Mouse (Mus musculus): ENCODE data around the gene Prss44. TPM values are rescaled to one million over a fixed set of nuclear protein-coding genes. Genes with fewer than 3 reads are reported as not detected.

Gene Prss44
- polyA plus RNA-seq, 1 experiment from 2014 or later, result not detected

GRCm38 (mm10) chr9:110855903-110856302 is 42.1 kb downstream of the Prss44 start:
- Histone ChIP-seq H3K4me3 (ENCODE audit: inconsistent target) (no peak overlapping the region), H3K36me3 (ENCODE audit: inconsistent target) (no peaks in the 10 kb centered on the region), H3K79me2 (ENCODE audit: inconsistent target) (no peaks in the 10 kb centered on the region), H3K27ac (no peak overlapping the region)
- WGBS (ENCODE audit: missing documents), result 95% methylated on average over 7 of the region's 7 CpGs

GRCm38 (mm10) chr9:110856920-110857319 is 43.1 kb downstream of the Prss44 start:
- no peak overlapping the region; the same call in 1 of the 2 replicates for H3K27ac ChIP-seq
- WGBS (ENCODE audit: missing documents), result 0% methylated on average over 4 of the region's 4 CpGs
- no peaks in the 10 kb centered on the region for H3K79me2 ChIP-seq (ENCODE audit: inconsistent target)

GRCm38 (mm10) chr9:110857781-110858472 is 44.1 kb downstream of the Prss44 start, which contains the start of gene Prss50:
Gene Prss50, plus strand, starts transcription at chr9:110857967.
- WGBS (ENCODE audit: missing documents), result 42% methylated on average over 26 of the region's 50 CpGs
- H3K79me2 ChIP-seq (ENCODE audit: inconsistent target), result no peaks in the 10 kb centered on the region
- no peak within 1 kb of the TSS; the same call in 1 of the 2 replicates for H3K27ac ChIP-seq
- H3K4me3 ChIP-seq (ENCODE audit: inconsistent target), result no peak within 1 kb of the TSS
- no peaks in the 10 kb centered on the region for H3K36me3 ChIP-seq (ENCODE audit: inconsistent target)

More at GRCm38 (mm10) chr9:110856920-110857319, 43.1 kb downstream of the Prss44 start:
- Histone ChIP-seq H3K36me3 (ENCODE audit: inconsistent target) (no peaks in the 10 kb centered on the region), H3K4me3 (ENCODE audit: inconsistent target) (no peak overlapping the region)

GRCm38 (mm10) chr9:110858523-110858922 is 44.7 kb downstream of the Prss44 start:
- Histone ChIP-seq H3K4me3 (ENCODE audit: inconsistent target) (no peak overlapping the region), H3K27ac (no peak overlapping the region), H3K79me2 (ENCODE audit: inconsistent target) (no peaks in the 10 kb centered on the region), H3K36me3 (ENCODE audit: inconsistent target) (no peaks in the 10 kb centered on the region)
- 87% methylated on average over 5 of the region's 5 CpGs for WGBS (ENCODE audit: missing documents)

GRCm38 (mm10) chr9:110858967-110859596 is 45.3 kb downstream of the Prss44 start:
- Histone ChIP-seq H3K36me3 (ENCODE audit: inconsistent target) (no peaks in the 10 kb centered on the region), H3K4me3 (ENCODE audit: inconsistent target) (no peak overlapping the region), H3K79me2 (ENCODE audit: inconsistent target) (no peaks in the 10 kb centered on the region), H3K27ac (no peak overlapping the region)
- WGBS (ENCODE audit: missing documents), result 96% methylated on average over 5 of the region's 5 CpGs

- Histone ChIP-seq H3K79me2 (ENCODE audit: inconsistent target) (no peaks in the 10 kb centered on the region), H3K4me3 (ENCODE audit: inconsistent target) (no peak overlapping the region), H3K27ac (no peak overlapping the region), H3K36me3 (ENCODE audit: inconsistent target) (no peaks in the 10 kb centered on the region)
- WGBS (ENCODE audit: missing documents), result 22% methylated on average over 7 of the region's 7 CpGs
Observed at GRCm38 (mm10) chr9:110871030-110871429, 57.2 kb downstream of the Prss44 start.

Other genes with a start within 250 kb of the Prss44 start
- 0.95 to 4.3 TPM (median 2.3 TPM) in 3 replicates for gene Nradd, start 189.5 kb upstream of the Prss44 start, polyA plus RNA-seq (2018)
- gene Nbeal2, start 159.8 kb upstream of the Prss44 start, polyA plus RNA-seq (2018), result 8.6 to 16.6 TPM (median 14.0 TPM) in 3 replicates
- 80.9 to 152 TPM (median 147 TPM) in 3 replicates for gene Ccdc12, start 157.5 kb upstream of the Prss44 start, polyA plus RNA-seq (2018)
- gene Myl3, start 72.1 kb upstream of the Prss44 start, polyA plus RNA-seq (2018), result not detected in 3 replicates
- gene Pth1r, start 66.8 kb upstream of the Prss44 start, polyA plus RNA-seq (2018), result 0.16 TPM in 1 of 3 replicates, not detected in the others
- gene Prss42, start 15.8 kb upstream of the Prss44 start, polyA plus RNA-seq (2018), result not detected in 3 replicates
- not detected in 3 replicates for gene Prss43, start 12.7 kb downstream of the Prss44 start, polyA plus RNA-seq (2018)
- gene Prss45, start 20.6 kb downstream of the Prss44 start, polyA plus RNA-seq (2018), result not detected in 3 replicates
- gene Prss46, start 30.5 kb downstream of the Prss44 start, polyA plus RNA-seq (2018), result 0.11 to 0.51 TPM in 2 of 3 replicates, not detected in the other
- not detected in 3 replicates for gene Prss50, start 44.0 kb downstream of the Prss44 start, polyA plus RNA-seq (2018)
- gene Als2cl, start 65.9 kb downstream of the Prss44 start, polyA plus RNA-seq (2018), result 5.1 to 14.0 TPM (median 6.6 TPM) in 3 replicates
- 0.10 to 0.43 TPM (median 0.26 TPM) in 3 replicates for gene Tmie, start 66.1 kb downstream of the Prss44 start, polyA plus RNA-seq (2018)
- not detected in 3 replicates for gene Fam240a, start 102.9 kb downstream of the Prss44 start, polyA plus RNA-seq (2018)
- not detected in 3 replicates for gene Tdgf1, start 132.2 kb downstream of the Prss44 start, polyA plus RNA-seq (2018)
- not detected in 3 replicates for gene Lrrc2, start 137.6 kb downstream of the Prss44 start, polyA plus RNA-seq (2018)
- gene Rtp3, start 176.6 kb downstream of the Prss44 start, polyA plus RNA-seq (2018), result not detected in 3 replicates
- 1.6 to 15.3 TPM (median 4.9 TPM) in 3 replicates for gene Ltf, start 205.3 kb downstream of the Prss44 start, polyA plus RNA-seq (2018)
- 9.4 to 36.5 TPM (median 19.8 TPM) in 3 replicates for gene Ccrl2, start 243.5 kb downstream of the Prss44 start, polyA plus RNA-seq (2018)

Measured in macrophage (primary cell).